Mouse (Mus musculus) heart, embryonic 13.5 days (tissue): ENCODE data around the gene Nfyc. TPM values are rescaled to one million over a fixed set of nuclear protein-coding genes. Genes with fewer than 3 reads are reported as not detected.

ENCODE experiments used
- ATAC-seq: fragments of 200-750 bp; cut with Nextera tagmentation; 2 replicates; pipeline ENCODE4 v1.8.0; 2017; ENCODE audit warnings: moderate TSS enrichment; ENCODE audit not compliant: insufficient number of reproducible peaks, low FRiP score, low TSS enrichment; ENCODE audit errors: extremely low read depth
- H3K27ac ChIP-seq: fragments of 300-500 bp; sonication (generic); replicated peaks from 2 replicates; pipeline ENCODE4 v1.5.1; 2015; ENCODE audit warnings: moderate library complexity, mild to moderate bottlenecking, inconsistent platforms
- H3K27me3 ChIP-seq: fragments of 300-500 bp; sonication (generic); replicated peaks from 2 replicates; pipeline ENCODE4 v1.6.1; 2015; ENCODE audit warnings: mild to moderate bottlenecking, inconsistent platforms
- H3K36me3 ChIP-seq: fragments of 300-500 bp; sonication (generic); 2 replicates; pipeline ENCODE4 v1.6.1; 2015; ENCODE audit warnings: mild to moderate bottlenecking, inconsistent platforms
- H3K4me1 ChIP-seq: fragments of 300-500 bp; sonication (generic); 2 replicates; pipeline ENCODE4 v1.6.1; 2015; ENCODE audit warnings: inconsistent platforms
- H3K4me2 ChIP-seq: fragments of 300-500 bp; sonication (generic); 2 replicates; pipeline ENCODE4 v1.6.1; 2015; ENCODE audit warnings: inconsistent platforms, mild to moderate bottlenecking, moderate library complexity
- H3K4me3 ChIP-seq: fragments of 300-500 bp; sonication (generic); 2 replicates; pipeline ENCODE4 v1.5.1; 2015; ENCODE audit warnings: moderate library complexity, mild to moderate bottlenecking, inconsistent platforms
- H3K9ac ChIP-seq: fragments of 300-500 bp; sonication (generic); 2 replicates; pipeline ENCODE4 v1.6.1; 2015; ENCODE audit warnings: inconsistent platforms, mild to moderate bottlenecking, moderate library complexity
- H3K9me3 ChIP-seq: fragments of 300-500 bp; sonication (generic); 2 replicates; pipeline ENCODE4 v1.6.1; 2016; ENCODE audit warnings: inconsistent platforms
- WGBS: fragments of 180-500 bp; shearing (Covaris S2); methylation state at CpG from one replicate; pipeline ENCODE4 v1.1.7; 2015; ENCODE audit warnings: mixed read lengths; 5-methylcytosine and 5-hydroxymethylcytosine counted together
- microRNA counts: library from miRNA; unstranded; fragments of <30 nt; microRNA quantifications from one replicate; lab custom pipeline; 2016
- microRNA-seq: library from miRNA; unstranded; fragments of <30 nt; microRNA quantifications from one replicate; pipeline ENCODE4, GENCODE M21; 2016
- polyA plus RNA-seq: library from polyadenylated mRNA; unstranded; fragments of >200 nt; fragmentation: Nextera tagmentation; extraction: Ambion mirVana; gene quantifications from 2 replicates; pipeline ENCODE4 v1.2.1, GENCODE M21; 2015

Gene Nfyc
- polyA plus RNA-seq, 1 experiment from 2014 or later = 97.4 TPM

DNA sequence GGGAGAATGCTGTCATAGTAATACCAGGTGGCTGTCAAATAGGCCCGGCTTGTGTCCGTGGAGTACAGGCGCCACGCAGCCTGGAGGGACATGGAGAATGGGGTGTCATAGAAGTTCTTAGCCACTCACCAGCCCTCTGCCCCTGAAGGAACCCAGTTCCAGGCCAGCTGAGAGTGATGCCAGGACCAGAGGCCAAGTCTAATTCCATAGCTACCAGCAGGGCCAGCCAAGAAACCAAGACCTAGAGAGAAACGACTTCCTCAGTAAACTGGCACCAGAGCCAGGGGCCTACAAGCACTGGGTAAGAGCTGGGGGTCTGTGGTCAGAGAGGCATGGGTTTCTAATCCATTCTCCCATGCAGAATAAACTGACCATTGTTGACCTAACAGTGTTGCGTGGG, 118.4 kb downstream of the Nfyc start:
- Histone ChIP-seq H3K36me3 (no peaks in the 10 kb centered on the region), H3K9ac (no peak overlapping the region), H3K27me3 (peaks cover 98% of the 10 kb centered on the region), H3K4me1 (peaks cover 15% of the 10 kb centered on the region), H3K4me3 (no peak overlapping the region), H3K9me3 (no peaks in the 10 kb centered on the region), H3K4me2 (no peak overlapping the region), H3K27ac (no peak overlapping the region)
- 91% methylated on average over 6 of the region's 6 CpGs for WGBS
- no peak for ATAC-seq

DNA sequence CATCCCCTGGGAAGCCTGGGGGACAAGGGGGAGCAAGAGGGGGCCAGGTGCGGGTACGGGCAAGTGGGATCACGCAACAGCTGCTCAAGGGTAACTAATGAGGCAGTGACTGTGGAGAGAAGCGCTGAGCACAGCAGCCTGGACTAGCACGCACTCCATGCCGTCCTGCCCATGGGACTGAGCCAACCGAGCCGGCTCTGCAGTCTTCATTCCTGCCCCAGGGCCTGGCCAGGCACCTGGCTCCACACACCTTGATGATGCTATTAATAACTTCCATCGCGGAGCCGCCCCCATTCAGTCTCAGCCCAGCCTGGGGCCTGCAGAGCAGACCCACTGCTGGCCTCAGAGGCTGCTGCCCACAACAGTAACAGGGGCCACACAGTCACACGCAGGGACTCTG, 119.1 kb downstream of the Nfyc start:
- H3K9me3 ChIP-seq = no peaks in the 10 kb centered on the region
- 77% methylated on average over 12 of the region's 12 CpGs for WGBS
- H3K9ac ChIP-seq = no peak overlapping the region
- H3K4me1 ChIP-seq = peaks cover 15% of the 10 kb centered on the region
- H3K4me3 ChIP-seq = no peak overlapping the region
- no peak overlapping the region for H3K27ac ChIP-seq
- H3K36me3 ChIP-seq = no peaks in the 10 kb centered on the region
- no peak overlapping the region for H3K4me2 ChIP-seq
- H3K27me3 ChIP-seq = peaks cover 97% of the 10 kb centered on the region
- ATAC-seq = no peak

MicroRNAs encoded within 50 kb of the gene (microRNA counts, 519-probe panel; counts per million panel counts)
- 3,359 counts per million, percentile 69 among the panel's probes with 10 or more counts for microRNA mmu-miR-30e (lab: Ali Mortazavi, UCI)

Small RNAs within 50 kb of the gene (microRNA-seq; reads per million reads assigned to microRNA genes)
- not detected for gene Gm23936
- gene Mir30c-1 = 101 reads per million, percentile 54 among the genes with 10 or more reads in this experiment
- gene Mir30e = not detected
- not detected for gene Mir30f

Other genes with a start within 250 kb of the Nfyc start
- 0.41 TPM in 1 of 2 replicates, not detected in the other for gene Gm8439, start 242.8 kb downstream of the Nfyc start, polyA plus RNA-seq
- gene Cited4, start 165.0 kb downstream of the Nfyc start, polyA plus RNA-seq = 21.8 and 23.7 TPM in 2 replicates
- gene Kcnq4, start 83.0 kb downstream of the Nfyc start, polyA plus RNA-seq = 0.45 and 0.83 TPM in 2 replicates
- 0.51 and 0.60 TPM in 2 replicates for gene Rims3, start 23.2 kb upstream of the Nfyc start, polyA plus RNA-seq
- 10.4 and 11.9 TPM in 2 replicates for gene Exo5, start 93.4 kb upstream of the Nfyc start, polyA plus RNA-seq
- gene Zfp69, start 120.1 kb upstream of the Nfyc start, polyA plus RNA-seq = 13.7 and 13.8 TPM in 2 replicates
- gene Smap2, start 185.7 kb upstream of the Nfyc start, polyA plus RNA-seq = 11.5 and 12.3 TPM in 2 replicates
- 7.9 and 8.4 TPM in 2 replicates for gene Col9a2, start 207.8 kb upstream of the Nfyc start, polyA plus RNA-seq